Mouse (Mus musculus): Measurements from ENCODE around the gene Gm6217. TPM values are rescaled to one million over a fixed set of nuclear protein-coding genes. Genes with fewer than 3 reads are reported as not detected.
A peak's percentile ranks its signal among the peaks of the same experiment; 100 is the strongest.

Gm6217 gene
- total and polyA plus RNA-seq, 3 experiments, result not detected

- Histone ChIP-seq H3K79me2 (replicated peaks; ENCODE audit: control insufficient read depth, extremely low read depth, insufficient read depth, poor library complexity, severe bottlenecking) (no peaks in the 10 kb centered on the region), H3K4me1 (ENCODE audit: control insufficient read depth in 1 of 2, insufficient read depth in 2 of 2) (peaks cover 2 to 7% of the 10 kb centered on the region in 2 experiments; a peak in 2 of 4 replicates), H3K4me3 (replicated peaks in 1 of 3; ENCODE audit: low read depth in 2 of 3, low read length in 2 of 3, poor library complexity in 1 of 3) (no peak within 1 kb of the TSS), H3K36me3 (replicated peaks in 1 of 2; ENCODE audit: control insufficient read depth in 1 of 2, insufficient read depth in 1 of 2, low read length in 1 of 2) (peaks cover 4 to 8% of the 10 kb centered on the region in 2 experiments), H3K4me2 (ENCODE audit: insufficient read depth, low read depth, poor library complexity, severe bottlenecking) (no peak within 1 kb of the TSS), H3K9ac (ENCODE audit: insufficient read depth, low read depth) (no peak within 1 kb of the TSS), H3K9me3 (replicated peaks; ENCODE audit: low read length) (no peaks in the 10 kb centered on the region), H3K27me3 (replicated peaks) (no peaks in the 10 kb centered on the region), H3K27ac (ENCODE audit: insufficient read depth, low read depth) (no peak within 1 kb of the TSS)
- dilution Hi-C loops (cut with MboI; ENCODE audit: extremely low pct_ligation_motif_present, extremely low pct_unique_long_range_greater_than_20kb, low sequenced_read_pairs), result no loop called here
- in situ Hi-C loops (cut with MboI; ENCODE audit: low pct_ligation_motif_present, low pct_unique_long_range_greater_than_20kb, low sequenced_read_pairs), result no loop called here
- DNase-seq (ENCODE audit: extremely low read depth), result no peak
- no peak for TF ChIP-seq CHD2 (IDR thresholded peaks at IDR 0.05; ENCODE audit: low read length)
- TF ChIP-seq MEF2A (IDR thresholded peaks at IDR 0.05; ENCODE audit: borderline replicate concordance, low read depth, low read length), result no peak
- no peak for TF ChIP-seq NELFE (IDR thresholded peaks at IDR 0.05; ENCODE audit: low read depth, low read length)
- TF ChIP-seq KAT2A (IDR thresholded peaks at IDR 0.05; ENCODE audit: insufficient replicate concordance, low read length), result no peak
- TF ChIP-seq MAX (IDR thresholded peaks at IDR 0.05; ENCODE audit: low read length), result no peak
- TF ChIP-seq ZC3H11A (IDR thresholded peaks at IDR 0.05; ENCODE audit: low read depth, low read length), result no peak
- peak in 1 of 2 experiments; percentile 29; a peak in 2 of 4 replicates for TF ChIP-seq CTCF (conservative IDR thresholded peaks at IDR 0.05 in 1 of 2, IDR thresholded peaks at IDR 0.05 in 1 of 2; ENCODE audit: low read depth in 2 of 2, low read length in 2 of 2)
- TF ChIP-seq E2F4 (IDR thresholded peaks at IDR 0.05; ENCODE audit: insufficient replicate concordance, low read depth, low read length), result no peak
- TF ChIP-seq SMC3 (IDR thresholded peaks at IDR 0.05; ENCODE audit: low read depth, low read length), result peak; percentile 25
- TF ChIP-seq TCF12 (IDR thresholded peaks at IDR 0.05; ENCODE audit: low read depth, low read length), result no peak
- no peak for TF ChIP-seq ZKSCAN1 (IDR thresholded peaks at IDR 0.05; ENCODE audit: borderline replicate concordance, low read depth, low read length)
These were observed 18.2 kb downstream of the Gm6217 start, which contains the start of gene A030005L19Rik for GRCm38 (mm10) chr1:82913025-82913424. A030005L19Rik (plus strand) TSS chr1:82913325.

- in situ Hi-C loops (cut with MboI; ENCODE audit: low pct_ligation_motif_present, low pct_unique_long_range_greater_than_20kb, low sequenced_read_pairs) (no loop called here), dilution Hi-C loops (cut with MboI; ENCODE audit: extremely low pct_ligation_motif_present, extremely low pct_unique_long_range_greater_than_20kb, low sequenced_read_pairs) (no loop called here)
- peaks cover 15 to 52% of the 10 kb centered on the region in 2 experiments for H3K36me3 ChIP-seq (replicated peaks in 1 of 2; ENCODE audit: control insufficient read depth in 1 of 2, insufficient read depth in 1 of 2, low read length in 1 of 2)
These were observed 25.3 kb downstream of the Gm6217 start for GRCm38 (mm10) chr1:82905886-82906285.

GRCm38 (mm10) chr1:82901201-82901600 is 30.0 kb downstream of the Gm6217 start:
- Histone ChIP-seq H3K4me2 (ENCODE audit: insufficient read depth, low read depth, poor library complexity, severe bottlenecking) (no peak overlapping the region), H3K27me3 (replicated peaks) (no peaks in the 10 kb centered on the region), H3K9me3 (replicated peaks; ENCODE audit: low read length) (no peaks in the 10 kb centered on the region), H3K79me2 (replicated peaks; ENCODE audit: control insufficient read depth, extremely low read depth, insufficient read depth, poor library complexity, severe bottlenecking) (no peaks in the 10 kb centered on the region), H3K4me3 (replicated peaks in 1 of 3; ENCODE audit: low read depth in 2 of 3, low read length in 2 of 3, poor library complexity in 1 of 3) (no peak overlapping the region), H3K9ac (ENCODE audit: insufficient read depth, low read depth) (no peak overlapping the region), H3K36me3 (replicated peaks in 1 of 2; ENCODE audit: control insufficient read depth in 1 of 2, insufficient read depth in 1 of 2, low read length in 1 of 2) (peaks cover 17 to 76% of the 10 kb centered on the region in 2 experiments), H3K4me1 (ENCODE audit: control insufficient read depth in 1 of 2, insufficient read depth in 2 of 2) (no peaks in the 10 kb centered on the region), H3K27ac (ENCODE audit: insufficient read depth, low read depth) (no peak overlapping the region)
- no peak for DNase-seq (ENCODE audit: extremely low read depth)
- TF ChIP-seq NELFE (IDR thresholded peaks at IDR 0.05; ENCODE audit: low read depth, low read length), result no peak
- no peak for TF ChIP-seq CHD2 (IDR thresholded peaks at IDR 0.05; ENCODE audit: low read length)
- no peak for TF ChIP-seq MAX (IDR thresholded peaks at IDR 0.05; ENCODE audit: low read length)
- TF ChIP-seq NRF1 (IDR thresholded peaks at IDR 0.05; ENCODE audit: low read depth, low read length), result no peak
- no peak for TF ChIP-seq ELF1 (IDR thresholded peaks at IDR 0.05; ENCODE audit: low read depth, low read length)
- no peak for TF ChIP-seq POLR2AphosphoS2 (IDR thresholded peaks at IDR 0.05; ENCODE audit: low read depth, low read length)
- TF ChIP-seq UBTF (IDR thresholded peaks at IDR 0.05; ENCODE audit: low read depth, low read length), result no peak
- TF ChIP-seq RCOR1 (conservative IDR thresholded peaks at IDR 0.05; ENCODE audit: low read depth, low read length), result no peak
- TF ChIP-seq RAD21 (IDR thresholded peaks at IDR 0.05; ENCODE audit: low read depth, low read length), result no peak
- TF ChIP-seq MAZ (IDR thresholded peaks at IDR 0.05; ENCODE audit: low read depth, low read length), result no peak
- TF ChIP-seq GABPA (IDR thresholded peaks at IDR 0.05; ENCODE audit: insufficient replicate concordance, low read depth, low read length), result no peak
- no peak for TF ChIP-seq KAT2A (IDR thresholded peaks at IDR 0.05; ENCODE audit: insufficient replicate concordance, low read length)
- TF ChIP-seq ETS1 (conservative IDR thresholded peaks at IDR 0.05; ENCODE audit: low read depth, low read length), result no peak
- no peak for TF ChIP-seq ZNF384 (IDR thresholded peaks at IDR 0.05; ENCODE audit: low read depth, low read length)
- no peak for TF ChIP-seq MXI1 (IDR thresholded peaks at IDR 0.05; ENCODE audit: low read depth, low read length)
- no peak for TF ChIP-seq MEF2A (IDR thresholded peaks at IDR 0.05; ENCODE audit: borderline replicate concordance, low read depth, low read length)
- dilution Hi-C loops (cut with MboI; ENCODE audit: extremely low pct_ligation_motif_present, extremely low pct_unique_long_range_greater_than_20kb, low sequenced_read_pairs) (no loop called here), in situ Hi-C loops (cut with MboI; ENCODE audit: low pct_ligation_motif_present, low pct_unique_long_range_greater_than_20kb, low sequenced_read_pairs) (no loop called here)

More at GRCm38 (mm10) chr1:82905886-82906285, 25.3 kb downstream of the Gm6217 start:
- DNase-seq (ENCODE audit: extremely low read depth), result no peak
- no peak overlapping the region for H3K27ac ChIP-seq (ENCODE audit: insufficient read depth, low read depth)
- no peaks in the 10 kb centered on the region for H3K79me2 ChIP-seq (replicated peaks; ENCODE audit: control insufficient read depth, extremely low read depth, insufficient read depth, poor library complexity, severe bottlenecking)
- no peaks in the 10 kb centered on the region for H3K4me1 ChIP-seq (ENCODE audit: control insufficient read depth in 1 of 2, insufficient read depth in 2 of 2)
- H3K4me3 ChIP-seq (replicated peaks in 1 of 3; ENCODE audit: low read depth in 2 of 3, low read length in 2 of 3, poor library complexity in 1 of 3), result no peak overlapping the region
- no peak overlapping the region for H3K9ac ChIP-seq (ENCODE audit: insufficient read depth, low read depth)
- no peak overlapping the region for H3K4me2 ChIP-seq (ENCODE audit: insufficient read depth, low read depth, poor library complexity, severe bottlenecking)
- TF ChIP-seq NELFE (IDR thresholded peaks at IDR 0.05; ENCODE audit: low read depth, low read length), result no peak
- TF ChIP-seq IRF4 (IDR thresholded peaks at IDR 0.05; ENCODE audit: low read depth, low read length), result no peak
- TF ChIP-seq CHD2 (IDR thresholded peaks at IDR 0.05; ENCODE audit: low read length), result no peak
- no peak for TF ChIP-seq UBTF (IDR thresholded peaks at IDR 0.05; ENCODE audit: low read depth, low read length)
- TF ChIP-seq ZC3H11A (IDR thresholded peaks at IDR 0.05; ENCODE audit: low read depth, low read length), result no peak
- no peak for TF ChIP-seq CTCF (conservative IDR thresholded peaks at IDR 0.05 in 1 of 2, IDR thresholded peaks at IDR 0.05 in 1 of 2; ENCODE audit: low read depth in 2 of 2, low read length in 2 of 2)
- no peaks in the 10 kb centered on the region for H3K27me3 ChIP-seq (replicated peaks)
- H3K9me3 ChIP-seq (replicated peaks; ENCODE audit: low read length), result no peaks in the 10 kb centered on the region
